1 mouse cellular context compared by ENCODE assay signal in genomic region chr17:13008528-13008927, GRCm38 (mm10).
TF ChIP-seq lines count a peak whose summit lies in the region.

No protein-coding gene starts in this region.

TF ChIP-seq in C2C12, 6 proteins besides CTCF, POLR2A, EP300 and RAD21:
- no peak for TF ChIP-seq FOSL1 (IDR thresholded peaks at IDR 0.05; ENCODE audit: insufficient read depth, low read length, poor library complexity, severe bottlenecking)
